Mouse (Mus musculus) heart, adult 18-20 months (tissue): ENCODE measurements around the gene Mcoln2. TPM values are rescaled to one million over a fixed set of nuclear protein-coding genes. Genes with fewer than 3 reads are reported as not detected.

Experiments
- DNase-seq, 2 experiments: peaks; one replicate each; pipeline ENCODE4 v3.0.0; 2021 to 2022; ENCODE audit warnings: mixed read lengths in 1 of 2
- long read RNA-seq, 2 experiments: library from polyadenylated mRNA; stranded (forward); transcript quantifications; one replicate each; pipeline ENCODE4 v2.0.0; 2021
- total RNA-seq, 2 experiments: library from RNA; stranded (reverse); gene quantifications; 2 replicates each; pipeline ENCODE4 v1.2.3; 2021

Gene Mcoln2
- total RNA-seq = under 1 TPM in 1 of 2 experiments, not detected in 1; 0.57 TPM
- long read RNA-seq, experiment 1, partial matches to known transcripts = 0 of 1 reads
- long read RNA-seq, experiment 1, other reads (novel, unspliced or antisense) = 0 of 1 reads
- long read RNA-seq, experiment 2 = 0 reads

- peak in 1 of 2 experiments; percentile 13 for DNase-seq
These were observed at the start of gene Mcoln2 for GRCm38 (mm10) chr3:146149156-146150057. Gene Mcoln2, plus strand, starts transcription at chr3:146149833.

DNA sequence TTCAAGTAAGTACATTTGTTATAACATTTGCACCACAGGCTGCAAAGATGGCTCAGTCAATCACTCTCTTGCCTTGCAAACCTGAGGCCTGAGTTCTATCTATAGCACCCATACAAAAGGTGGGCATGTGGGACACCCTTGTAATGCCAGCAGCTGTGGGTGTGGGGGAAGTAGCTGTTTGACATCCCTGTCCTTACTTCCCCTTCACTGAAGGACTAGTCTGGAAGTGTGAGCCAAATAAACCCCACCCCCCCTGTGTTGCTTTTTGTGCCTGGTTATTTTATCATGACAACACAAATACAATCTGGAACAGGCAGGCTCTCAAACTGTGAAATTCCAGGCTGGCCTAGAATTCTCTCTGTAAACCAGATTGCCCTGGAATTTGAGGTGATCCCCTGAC, 49.7 kb upstream of the Mcoln2 start:
- no peak for DNase-seq

DNA sequence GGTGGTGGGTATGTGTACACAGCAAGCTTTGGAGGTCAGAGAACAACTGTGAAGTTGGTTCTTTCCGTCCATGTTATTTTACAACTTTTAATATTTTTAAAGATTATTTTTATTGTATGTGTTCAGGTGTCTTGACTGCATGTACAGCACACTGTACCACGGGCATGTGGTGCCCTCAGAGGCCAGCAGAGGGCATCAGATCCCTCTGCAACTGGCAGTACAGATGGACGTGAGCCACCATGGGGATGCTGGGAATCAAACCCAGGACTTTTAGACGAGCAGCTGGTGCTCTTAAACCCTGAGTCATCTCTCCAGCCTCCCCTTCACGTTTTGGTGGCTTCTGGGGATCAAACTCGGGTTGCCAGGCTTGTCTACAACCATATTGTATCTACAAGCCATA, 47.6 kb upstream of the Mcoln2 start:
- DNase-seq = no peak

DNA sequence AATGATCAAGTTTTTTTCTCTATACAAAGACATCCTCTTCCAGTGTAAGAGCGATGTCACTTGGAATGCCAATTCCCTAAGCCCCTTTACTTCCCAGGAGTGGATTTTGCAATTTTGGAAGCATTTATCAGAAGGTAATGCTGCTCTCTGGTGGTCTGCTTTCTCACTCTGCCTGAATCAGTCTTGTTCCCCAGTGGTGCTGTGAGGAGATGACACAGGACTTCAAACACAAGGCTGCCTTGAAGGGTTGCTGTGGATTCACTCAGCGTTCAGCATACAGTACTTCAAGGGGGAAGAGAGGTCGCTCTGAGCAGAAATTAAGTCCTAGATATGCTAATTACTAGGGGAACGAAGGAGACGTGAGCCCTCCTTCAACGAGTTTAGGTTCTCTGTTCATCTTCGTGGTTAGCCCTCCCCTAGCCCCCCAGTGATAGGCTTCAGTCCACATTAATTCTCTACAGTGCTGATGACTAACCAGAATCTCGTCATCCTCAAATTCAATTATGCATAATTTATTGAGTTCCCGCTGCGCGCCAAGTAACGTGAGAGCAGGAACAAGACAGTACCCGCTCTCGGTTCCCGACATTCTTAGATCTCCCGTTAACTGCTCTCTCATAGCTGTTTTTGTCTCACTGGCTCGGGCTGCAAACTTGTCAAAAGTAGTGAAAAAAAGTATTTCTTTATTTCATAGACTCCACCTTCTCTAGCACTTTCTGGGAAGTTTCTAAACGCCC, 42.4 kb upstream of the Mcoln2 start:
- peak in 1 of 2 experiments; percentile 20 for DNase-seq

- DNase-seq = peak; percentile 57 to 68
These were observed 41.6 kb upstream of the Mcoln2 start, which contains the start of gene Wdr63 for GRCm38 (mm10) chr3:146107921-146108571. Gene Wdr63, minus strand, starts transcription at chr3:146108130.

DNA sequence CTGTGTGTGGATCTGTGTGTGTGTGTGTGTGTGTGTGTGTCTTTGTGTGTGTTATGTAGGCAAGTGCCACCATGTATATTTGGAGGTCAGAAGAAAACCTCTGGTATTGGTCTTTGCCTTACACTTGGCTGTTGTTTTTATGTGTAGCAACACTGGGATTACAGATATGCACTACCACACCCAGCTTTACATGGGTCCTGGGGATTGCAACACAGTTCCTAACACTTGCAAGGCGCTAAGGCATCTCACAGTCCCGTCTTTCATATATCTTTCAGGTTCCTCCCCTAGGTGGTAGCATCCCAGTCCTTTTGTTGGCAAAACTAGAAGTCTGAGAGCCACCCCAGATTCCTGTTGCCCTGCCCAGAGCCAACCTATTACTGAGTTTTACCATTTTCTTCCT, 40.7 kb upstream of the Mcoln2 start:
- DNase-seq = no peak

DNA sequence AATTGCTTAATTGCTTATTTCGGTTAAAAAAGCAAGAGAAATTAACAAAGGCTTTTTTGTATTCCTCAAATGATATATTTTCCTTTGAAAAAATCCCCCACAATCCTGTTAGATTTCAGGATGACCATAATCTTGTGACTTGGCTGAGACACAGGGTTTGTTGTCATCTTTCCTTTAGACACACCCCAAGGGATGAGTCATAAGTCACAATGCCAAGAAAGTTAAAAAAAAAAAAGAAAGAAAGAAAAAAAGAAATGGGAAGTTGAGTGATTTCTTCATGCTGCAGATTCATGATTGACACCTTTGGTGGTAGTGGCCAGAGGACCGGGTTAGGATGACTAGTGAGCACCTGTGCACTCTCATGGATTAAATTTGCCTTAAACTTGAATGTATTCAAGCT, 39.3 kb upstream of the Mcoln2 start:
- peak; percentile 29 to 43 for DNase-seq

GRCm38 (mm10) chr3:146110916-146111315, 38.7 kb upstream of the Mcoln2 start:
- DNase-seq = peak; percentile 18 to 31

GRCm38 (mm10) chr3:146117258-146117996, 32.2 kb upstream of the Mcoln2 start, which contains the start of gene Mcoln3:
Gene Mcoln3, plus strand, starts transcription at chr3:146117450.
- no peak for DNase-seq

- no peak for DNase-seq
These were observed 31.6 kb upstream of the Mcoln2 start for GRCm38 (mm10) chr3:146117997-146118457.

GRCm38 (mm10) chr3:146121310-146122124, 28.1 kb upstream of the Mcoln2 start:
- no peak for DNase-seq

DNA sequence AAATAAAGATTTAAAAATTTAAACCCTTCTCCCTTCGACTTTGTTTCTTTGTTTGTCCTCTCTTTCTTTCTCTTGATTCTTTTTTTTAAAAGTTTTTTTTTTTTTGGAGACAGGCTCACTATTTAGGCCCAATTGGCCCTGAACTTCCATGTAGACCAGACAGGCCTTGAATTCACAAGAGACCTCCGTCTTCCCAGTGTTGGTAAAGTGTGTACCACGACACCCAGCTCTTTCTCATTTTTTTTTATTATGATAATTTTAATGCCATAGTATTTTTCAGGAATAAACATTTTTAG, 27.6 kb upstream of the Mcoln2 start:
- no peak for DNase-seq

DNA sequence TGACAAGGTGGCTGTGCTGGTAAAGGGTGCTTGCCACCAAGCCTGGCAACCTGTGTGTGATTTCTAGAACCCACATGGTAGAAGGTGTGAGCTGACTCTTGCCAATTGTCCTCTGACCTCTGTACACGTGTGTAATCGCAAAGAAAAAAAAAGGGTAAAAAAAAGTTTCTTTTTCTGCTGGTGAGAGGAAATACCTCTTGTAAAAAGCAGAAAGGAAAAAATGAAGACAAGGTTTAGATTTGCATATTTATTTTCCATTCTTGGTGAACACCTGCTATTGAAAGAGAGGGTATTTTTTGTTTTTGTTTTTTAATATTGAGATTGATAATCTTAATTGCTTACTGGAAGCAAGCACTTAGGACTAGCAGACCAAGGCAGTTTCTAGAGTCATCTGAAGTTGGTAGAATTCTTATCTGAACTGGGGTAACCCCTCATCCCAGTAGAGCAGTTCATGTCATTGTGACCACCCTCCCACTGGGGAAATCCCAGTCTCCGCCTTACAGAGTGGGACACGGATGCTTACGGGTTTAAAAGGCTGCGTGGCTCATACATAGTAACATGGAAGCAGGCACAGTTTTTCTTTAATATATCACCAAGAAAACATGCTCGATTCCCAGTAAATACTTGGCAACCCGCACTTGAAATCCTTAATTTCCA, 26.7 kb upstream of the Mcoln2 start:
- no peak for DNase-seq

- no peak for DNase-seq
These were observed 26.2 kb upstream of the Mcoln2 start for GRCm38 (mm10) chr3:146123464-146123825.

GRCm38 (mm10) chr3:146127205-146127604, 22.4 kb upstream of the Mcoln2 start:
- DNase-seq = no peak

DNA sequence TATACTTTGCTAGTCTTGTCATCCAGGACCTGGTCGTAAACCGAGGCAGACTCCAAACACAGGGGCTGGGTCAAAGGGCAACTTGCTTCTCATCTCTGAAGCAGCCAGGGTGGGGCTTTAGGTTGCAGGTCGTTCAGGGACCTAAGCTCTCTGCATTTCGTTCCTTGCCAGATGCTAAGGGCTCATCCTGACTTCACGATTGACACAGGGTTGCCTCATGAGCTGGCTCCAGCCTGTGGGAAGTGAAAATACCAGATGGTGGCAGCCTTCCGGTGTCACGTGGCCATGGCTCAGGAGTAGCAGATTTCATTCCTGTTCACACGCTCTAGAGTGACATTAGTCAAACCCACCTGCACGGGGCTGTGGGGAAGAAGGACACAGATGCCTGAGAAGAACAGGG, 14.8 kb upstream of the Mcoln2 start:
- DNase-seq = peak in 1 of 2 experiments; percentile 38

DNA sequence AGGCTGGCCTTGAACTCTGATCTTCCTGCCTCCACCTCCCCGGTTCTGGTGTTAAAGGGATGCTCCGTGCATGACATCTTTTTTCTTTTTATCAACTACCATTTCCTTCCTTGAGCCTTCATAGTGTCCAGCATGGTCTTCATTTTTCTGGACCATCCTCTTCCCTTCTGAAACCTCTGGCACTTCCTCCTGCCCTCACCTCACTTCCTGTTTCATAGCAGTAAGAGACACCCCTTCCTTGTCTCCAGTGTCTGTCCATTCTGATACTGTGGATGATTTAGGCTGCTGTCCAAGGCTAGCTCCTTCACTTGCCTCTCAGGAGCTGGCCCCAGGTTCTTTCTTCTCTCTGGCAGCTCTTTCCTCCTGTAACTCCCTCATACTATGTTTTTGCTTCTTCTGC, 14.2 kb upstream of the Mcoln2 start:
- no peak for DNase-seq

DNA sequence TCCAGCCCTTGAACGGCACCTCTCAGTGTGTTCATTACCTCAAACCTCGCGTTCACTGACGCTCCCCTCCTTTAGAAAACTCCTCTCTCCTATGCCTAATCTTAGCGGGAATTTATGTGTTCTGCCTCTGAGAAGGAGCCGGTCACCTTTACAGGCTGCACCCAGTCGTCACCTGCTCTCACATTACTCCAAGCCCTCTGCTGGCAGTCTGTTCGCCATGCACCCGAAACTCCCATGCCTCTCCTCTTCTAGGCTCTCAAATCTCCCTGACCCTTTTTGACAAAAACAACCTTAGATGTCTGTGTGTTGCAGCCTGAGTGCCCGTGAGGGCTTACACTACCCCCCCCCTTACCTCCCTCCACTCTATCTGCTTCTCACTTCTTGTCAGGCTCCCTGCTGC, 13.2 kb upstream of the Mcoln2 start:
- DNase-seq = no peak

DNA sequence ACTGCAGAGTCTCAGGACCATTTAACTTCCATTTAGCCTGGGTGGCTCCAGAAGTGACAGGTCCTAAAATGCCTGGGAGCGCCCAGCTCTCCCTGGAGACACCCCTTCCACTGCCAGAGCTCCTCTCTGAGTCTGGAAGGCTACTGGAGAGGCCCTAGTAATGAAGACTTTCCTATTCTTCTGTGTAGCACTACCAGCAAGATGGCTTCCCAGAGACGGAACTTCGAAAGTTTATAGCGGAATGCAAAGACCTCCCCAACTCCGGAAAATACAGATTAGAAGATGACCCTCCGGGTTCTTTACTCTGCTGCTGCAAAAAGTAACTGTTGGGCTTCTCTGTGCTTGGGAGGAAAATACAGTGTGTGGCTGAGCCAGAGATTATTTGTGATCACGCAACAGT, 9.4 kb upstream of the Mcoln2 start:
- no peak for DNase-seq

DNA sequence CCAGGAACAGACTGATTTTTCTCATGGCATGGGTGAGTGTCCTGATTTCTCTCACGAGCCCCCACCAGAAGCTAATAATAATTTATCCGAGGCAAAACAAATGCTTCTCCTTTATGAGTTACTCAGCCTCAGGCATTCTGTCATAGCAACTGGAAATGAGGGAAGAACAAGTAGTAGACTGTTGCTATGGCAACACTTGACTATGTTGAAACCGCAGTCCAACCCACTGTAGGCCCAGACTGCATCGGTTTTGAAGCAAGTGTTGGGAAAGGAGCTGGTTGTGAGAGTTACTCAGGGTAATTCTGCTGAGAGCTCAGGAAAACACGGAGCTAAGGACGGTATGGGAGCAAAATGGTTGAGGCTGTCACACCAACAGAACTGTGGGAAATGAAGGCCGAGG, 7.1 kb upstream of the Mcoln2 start:
- no peak for DNase-seq
